17 mouse cellular contexts compared by ENCODE assay signal in the genomic region with DNA sequence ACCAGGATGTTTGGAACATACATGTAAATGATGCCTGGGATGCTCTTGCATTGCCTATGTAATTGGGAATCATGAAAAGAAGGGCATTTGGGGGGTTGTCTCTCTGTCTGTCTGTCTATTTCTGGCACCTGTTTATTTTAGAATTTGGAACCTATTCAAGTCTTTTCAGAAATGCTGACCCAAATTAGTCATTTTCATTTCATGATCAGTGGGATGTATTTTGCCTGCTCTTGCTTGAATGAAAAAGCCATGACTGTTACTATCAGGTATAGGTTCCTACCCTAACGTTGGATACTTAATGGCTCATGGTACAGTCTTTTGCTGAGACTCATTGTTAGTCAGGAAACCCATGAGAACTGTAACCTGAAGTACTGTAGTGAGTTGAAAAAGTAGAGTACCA.
"Had no signal": no experiment of that assay in that cellular context is flagged by ENCODE, and none has a peak within 500 bp of the region (broad histone marks: within the 10 kb centered on the region; RNA-seq: fewer than 3 reads in every experiment).

No protein-coding gene starts in this region.

- H3K4me1 ChIP-seq: lung, embryonic 15.5 days; megakaryocyte, embryonic 14.5 days; midbrain, embryonic 15.5 days; stomach, embryonic 15.5 days had no signal

- H3K4me3 ChIP-seq: lung, embryonic 15.5 days; megakaryocyte, embryonic 14.5 days; midbrain, embryonic 13.5 days; midbrain, embryonic 15.5 days; neural tube, embryonic 12.5 days; stomach, embryonic 15.5 days had no signal

- H3K36me3 ChIP-seq: lung, embryonic 15.5 days; midbrain, embryonic 13.5 days; midbrain, embryonic 15.5 days; neural tube, embryonic 12.5 days; stomach, embryonic 15.5 days had no signal

- H3K4me2 ChIP-seq: lung, embryonic 15.5 days; midbrain, embryonic 11.5 days; midbrain, embryonic 13.5 days; midbrain, embryonic 15.5 days; neural tube, embryonic 12.5 days; stomach, embryonic 15.5 days had no signal

- H3K27me3 ChIP-seq: lung, embryonic 15.5 days; megakaryocyte, embryonic 14.5 days; midbrain, embryonic 13.5 days; midbrain, embryonic 15.5 days; neural tube, embryonic 12.5 days; stomach, embryonic 15.5 days had no signal

- DNase-seq: lung, adult 2 months; lung, postnatal 14 days; lung, postnatal 36 days; right cerebral cortex, postnatal 14 days; thymus, adult 2 months; thymus, postnatal 25 days; thymus, postnatal 4 days had no signal

- H3K9ac ChIP-seq: lung, embryonic 15.5 days; midbrain, embryonic 13.5 days; midbrain, embryonic 15.5 days; neural tube, embryonic 12.5 days; stomach, embryonic 15.5 days had no signal

- ATAC-seq: lung, postnatal 0 days; midbrain, embryonic 13.5 days; midbrain, embryonic 15.5 days had no signal

- H3K9me3 ChIP-seq: lung, embryonic 15.5 days; megakaryocyte, embryonic 14.5 days; midbrain, embryonic 13.5 days; midbrain, embryonic 15.5 days; neural tube, embryonic 12.5 days; stomach, embryonic 15.5 days had no signal

- H3K27ac ChIP-seq: lung, embryonic 15.5 days; macrophage; midbrain, embryonic 13.5 days; midbrain, embryonic 15.5 days; neural tube, embryonic 12.5 days; stomach, embryonic 15.5 days; stomach, postnatal 0 days had no signal
